Mouse (Mus musculus): ENCODE data around the gene Mum1. TPM values are rescaled to one million over a fixed set of nuclear protein-coding genes. Genes with fewer than 3 reads are reported as not detected.

Gene Mum1
- polyA plus RNA-seq, 1 experiment, result 29.1 TPM

GRCm38 (mm10) chr10:80262776-80263365 is 36.6 kb downstream of the Mum1 start:
- Histone ChIP-seq H3K4me1 (ENCODE audit: control insufficient read depth, insufficient read depth, low read length) (peaks cover 9% of the 10 kb centered on the region), H3K27ac (ENCODE audit: insufficient read depth, low read length) (no peak overlapping the region), H3K4me3 (ENCODE audit: insufficient read depth, low read length) (no peak overlapping the region)
- TF ChIP-seq CTCF (IDR thresholded peaks at IDR 0.05; ENCODE audit: borderline replicate concordance, insufficient read depth, low read length) (no peak), POLR2A (IDR thresholded peaks at IDR 0.05; ENCODE audit: low read depth, low read length) (no peak)

- H3K4me1 ChIP-seq (ENCODE audit: control insufficient read depth, insufficient read depth, low read length), result peaks cover 7% of the 10 kb centered on the region
- TF ChIP-seq POLR2A (IDR thresholded peaks at IDR 0.05; ENCODE audit: low read depth, low read length) (peak; percentile 66), CTCF (IDR thresholded peaks at IDR 0.05; ENCODE audit: borderline replicate concordance, insufficient read depth, low read length) (no peak)
- peak overlapping the region; percentile 38; the same call in 1 of the 2 replicates for H3K27ac ChIP-seq (ENCODE audit: insufficient read depth, low read length)
- peak overlapping the region; percentile 99 for H3K4me3 ChIP-seq (ENCODE audit: insufficient read depth, low read length)
Measured at GRCm38 (mm10) chr10:80264341-80265148, 38.3 kb downstream of the Mum1 start.

- TF ChIP-seq POLR2A (IDR thresholded peaks at IDR 0.05; ENCODE audit: low read depth, low read length) (no peak), CTCF (IDR thresholded peaks at IDR 0.05; ENCODE audit: borderline replicate concordance, insufficient read depth, low read length) (no peak)
- peak overlapping the region; percentile 38; the same call in 1 of the 2 replicates for H3K27ac ChIP-seq (ENCODE audit: insufficient read depth, low read length)
- H3K4me3 ChIP-seq (ENCODE audit: insufficient read depth, low read length), result peak overlapping the region; percentile 99
- peaks cover 7% of the 10 kb centered on the region for H3K4me1 ChIP-seq (ENCODE audit: control insufficient read depth, insufficient read depth, low read length)
Measured at GRCm38 (mm10) chr10:80265149-80265486, 38.9 kb downstream of the Mum1 start.

- Histone ChIP-seq H3K27ac (ENCODE audit: insufficient read depth, low read length) (no peak overlapping the region), H3K4me3 (ENCODE audit: insufficient read depth, low read length) (no peak overlapping the region), H3K4me1 (ENCODE audit: control insufficient read depth, insufficient read depth, low read length) (peaks cover 7% of the 10 kb centered on the region)
- TF ChIP-seq CTCF (IDR thresholded peaks at IDR 0.05; ENCODE audit: borderline replicate concordance, insufficient read depth, low read length) (no peak), POLR2A (IDR thresholded peaks at IDR 0.05; ENCODE audit: low read depth, low read length) (no peak)
Measured at GRCm38 (mm10) chr10:80270099-80270498, 43.9 kb downstream of the Mum1 start.

GRCm38 (mm10) chr10:80270734-80271181 is 44.5 kb downstream of the Mum1 start:
- H3K27ac ChIP-seq (ENCODE audit: insufficient read depth, low read length), result no peak overlapping the region
- TF ChIP-seq CTCF (IDR thresholded peaks at IDR 0.05; ENCODE audit: borderline replicate concordance, insufficient read depth, low read length) (no peak), POLR2A (IDR thresholded peaks at IDR 0.05; ENCODE audit: low read depth, low read length) (no peak)
- peaks cover 7% of the 10 kb centered on the region for H3K4me1 ChIP-seq (ENCODE audit: control insufficient read depth, insufficient read depth, low read length)
- H3K4me3 ChIP-seq (ENCODE audit: insufficient read depth, low read length), result no peak overlapping the region

GRCm38 (mm10) chr10:80271186-80271843 is 45.1 kb downstream of the Mum1 start:
- Histone ChIP-seq H3K4me1 (ENCODE audit: control insufficient read depth, insufficient read depth, low read length) (peaks cover 7% of the 10 kb centered on the region), H3K4me3 (ENCODE audit: insufficient read depth, low read length) (no peak overlapping the region), H3K27ac (ENCODE audit: insufficient read depth, low read length) (no peak overlapping the region)
- TF ChIP-seq POLR2A (IDR thresholded peaks at IDR 0.05; ENCODE audit: low read depth, low read length) (no peak), CTCF (IDR thresholded peaks at IDR 0.05; ENCODE audit: borderline replicate concordance, insufficient read depth, low read length) (no peak)

GRCm38 (mm10) chr10:80271870-80272585 is 45.8 kb downstream of the Mum1 start:
- TF ChIP-seq POLR2A (IDR thresholded peaks at IDR 0.05; ENCODE audit: low read depth, low read length) (no peak), CTCF (IDR thresholded peaks at IDR 0.05; ENCODE audit: borderline replicate concordance, insufficient read depth, low read length) (no peak)

GRCm38 (mm10) chr10:80273847-80274246 is 47.6 kb downstream of the Mum1 start:
- Histone ChIP-seq H3K4me1 (ENCODE audit: control insufficient read depth, insufficient read depth, low read length) (no peaks in the 10 kb centered on the region), H3K4me3 (ENCODE audit: insufficient read depth, low read length) (no peak overlapping the region), H3K27ac (ENCODE audit: insufficient read depth, low read length) (no peak overlapping the region)
- no peak for TF ChIP-seq POLR2A (IDR thresholded peaks at IDR 0.05; ENCODE audit: low read depth, low read length)
- no peak for TF ChIP-seq CTCF (IDR thresholded peaks at IDR 0.05; ENCODE audit: borderline replicate concordance, insufficient read depth, low read length)

More at GRCm38 (mm10) chr10:80271870-80272585, 45.8 kb downstream of the Mum1 start:
- Histone ChIP-seq H3K27ac (ENCODE audit: insufficient read depth, low read length) (no peak overlapping the region), H3K4me1 (ENCODE audit: control insufficient read depth, insufficient read depth, low read length) (peaks cover 7% of the 10 kb centered on the region), H3K4me3 (ENCODE audit: insufficient read depth, low read length) (no peak overlapping the region)

- H3K4me3 ChIP-seq (ENCODE audit: insufficient read depth, low read length), result no peak overlapping the region
- TF ChIP-seq POLR2A (IDR thresholded peaks at IDR 0.05; ENCODE audit: low read depth, low read length), result no peak
- TF ChIP-seq CTCF (IDR thresholded peaks at IDR 0.05; ENCODE audit: borderline replicate concordance, insufficient read depth, low read length), result no peak
- no peaks in the 10 kb centered on the region for H3K4me1 ChIP-seq (ENCODE audit: control insufficient read depth, insufficient read depth, low read length)
- H3K27ac ChIP-seq (ENCODE audit: insufficient read depth, low read length), result no peak overlapping the region
Measured at GRCm38 (mm10) chr10:80276238-80276637, 50.0 kb downstream of the Mum1 start.

Data from embryonic fibroblast, embryonic 13.5 days (primary cell).